ENCODE assay signal across 8 mouse cellular contexts in the genomic region with DNA sequence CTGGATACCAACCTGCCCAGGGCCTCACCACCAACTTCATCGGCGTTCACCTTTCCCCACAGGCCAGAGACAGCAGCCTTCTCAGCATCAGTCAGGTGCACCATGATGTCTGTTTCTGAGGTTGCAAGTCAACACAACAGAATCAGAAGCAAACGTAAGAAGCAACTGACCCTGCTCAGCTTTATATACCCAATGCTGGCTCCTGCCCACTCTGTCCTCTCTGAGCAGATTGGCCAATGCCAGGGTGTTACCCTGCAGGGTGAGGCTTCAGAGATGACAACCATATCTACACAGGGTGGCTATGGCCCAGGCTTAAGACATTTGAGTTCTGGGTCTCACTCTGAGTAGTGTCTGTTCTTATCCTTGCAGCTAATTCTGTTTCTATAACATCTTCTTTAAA. TPM values are rescaled to one million over a fixed set of nuclear protein-coding genes. Genes with fewer than 3 reads are reported as not detected.
DNase-seq lines count a peak whose midpoint lies in the region; ATAC-seq and TF ChIP-seq lines count a peak whose summit lies in the region.

A gene (minus strand): TSS at position 231 of the 400 bp plus-strand sequence.

- H3K4me3 ChIP-seq in embryonic facial prominence, embryonic 15.5 days (replicated peaks): no peak within 1 kb of the TSS
- H3K4me3 ChIP-seq in limb, embryonic 14.5 days (replicated peaks; ENCODE audit: low read length): no peak within 1 kb of the TSS
- peak within 1 kb of the TSS; percentile 1; the same call in 1 of the 2 replicates for H3K4me3 ChIP-seq in spleen, adult 2 months (ENCODE audit: extremely low read depth, insufficient read depth, insufficient read length)

- H3K27ac ChIP-seq in embryonic facial prominence, embryonic 15.5 days (replicated peaks): no peak within 1 kb of the TSS
- H3K27ac ChIP-seq in limb, embryonic 14.5 days (replicated peaks; ENCODE audit: low read depth, low read length): no peak within 1 kb of the TSS
- peak within 1 kb of the TSS; percentile 1 for H3K27ac ChIP-seq in spleen, adult 2 months (ENCODE audit: insufficient read depth, low read length)

- no peaks in the 10 kb centered on the region for H3K9me3 ChIP-seq in embryonic facial prominence, embryonic 15.5 days (replicated peaks)
- no peaks in the 10 kb centered on the region for H3K9me3 ChIP-seq in limb, embryonic 14.5 days (ENCODE audit: control insufficient read depth, low read length)

- ATAC-seq in embryonic facial prominence, embryonic 15.5 days (ENCODE audit: insufficient number of reproducible peaks, low FRiP score, low TSS enrichment, low read depth): no peak
- ATAC-seq in limb, embryonic 14.5 days (ENCODE audit: low FRiP score, low read depth): no peak

- H3K4me2 ChIP-seq in embryonic facial prominence, embryonic 15.5 days (replicated peaks): no peak within 1 kb of the TSS
- H3K4me2 ChIP-seq in limb, embryonic 14.5 days (replicated peaks; ENCODE audit: low read depth, low read length, severe bottlenecking): no peak within 1 kb of the TSS

- H3K27me3 ChIP-seq in embryonic facial prominence, embryonic 15.5 days: no peaks in the 10 kb centered on the region
- no peaks in the 10 kb centered on the region for H3K27me3 ChIP-seq in limb, embryonic 14.5 days (ENCODE audit: control insufficient read depth, insufficient read depth, low read length)
- no peaks in the 10 kb centered on the region for H3K27me3 ChIP-seq in spleen, adult 2 months (ENCODE audit: control insufficient read depth, insufficient read depth, low read length)

- no peak for TF ChIP-seq CTCF in spleen, adult 2 months (IDR thresholded peaks at IDR 0.05; ENCODE audit: extremely low read depth, insufficient read depth, insufficient read length, insufficient replicate concordance)

- intact Hi-C loops in heart, postnatal 10 days (cut with DNase I): no loop called here

- no peak within 1 kb of the TSS for H3K9ac ChIP-seq in embryonic facial prominence, embryonic 15.5 days
- H3K9ac ChIP-seq in limb, embryonic 14.5 days (ENCODE audit: low read depth, low read length, severe bottlenecking): no peak within 1 kb of the TSS

- 89% methylated on average over 3 of the region's 3 CpGs for WGBS in embryonic facial prominence, embryonic 15.5 days
- WGBS in limb, embryonic 14.5 days: 94% methylated on average over 3 of the region's 3 CpGs
- 72% methylated on average over 3 of the region's 3 CpGs for WGBS in spleen, adult 2 months

- no peak for TF ChIP-seq POLR2A in limb, embryonic 14.5 days (IDR thresholded peaks at IDR 0.05; ENCODE audit: borderline replicate concordance, extremely low read depth, insufficient read depth, insufficient read length)
- TF ChIP-seq POLR2A in spleen, adult 2 months (IDR thresholded peaks at IDR 0.05; ENCODE audit: low read depth, low read length): no peak

- no peaks in the 10 kb centered on the region for H3K4me1 ChIP-seq in embryonic facial prominence, embryonic 15.5 days
- no peaks in the 10 kb centered on the region for H3K4me1 ChIP-seq in limb, embryonic 14.5 days (ENCODE audit: control insufficient read depth, insufficient read depth, low read length)
- H3K4me1 ChIP-seq in spleen, adult 2 months (ENCODE audit: control insufficient read depth, insufficient read depth, insufficient read length): peaks cover 10% of the 10 kb centered on the region

- no peaks in the 10 kb centered on the region for H3K36me3 ChIP-seq in embryonic facial prominence, embryonic 15.5 days
- H3K36me3 ChIP-seq in limb, embryonic 14.5 days (ENCODE audit: control insufficient read depth, insufficient read depth, low read length): no peaks in the 10 kb centered on the region
- H3K36me3 ChIP-seq in spleen, adult 2 months (ENCODE audit: control insufficient read depth, insufficient read depth, low read length): no peaks in the 10 kb centered on the region

- no peak for DNase-seq in left cerebral cortex, adult 8-10 months (ENCODE audit: low spot score in 2 of 2)
- no peak for DNase-seq in left cerebral cortex, adult 9 months (ENCODE audit: low spot score in 2 of 2)
- no peak for DNase-seq in heart, postnatal 10 days
- DNase-seq in limb, embryonic 14.5 days (ENCODE audit: low spot score): no peak
- no peak for DNase-seq in spleen, adult 2 months (ENCODE audit: low read depth in 1 of 2, low spot score in 2 of 2)
- no peak for DNase-seq in cerebellum, postnatal 14 days
- no peak for DNase-seq in right cerebral cortex, postnatal 4 days

RNA-seq across cellular contexts. Expression of the gene that starts here (rescaled TPM):
- 10 to 100 TPM; 16.8 to 31.9 (median 25.7) TPM for total RNA-seq in left cerebral cortex, adult 8-10 months (2022)
- 2,578 and 3,288 TPM in 2 replicates for polyA plus RNA-seq in embryonic facial prominence, embryonic 15.5 days (2015; fragmentation: Nextera tagmentation; extraction: Ambion mirVana)
- total RNA-seq in heart, postnatal 10 days (2021): 1,000 to 10,000 TPM in 1 of 2 experiments, 100 to 1,000 TPM in 1; 560 to 1,219 TPM
- polyA plus RNA-seq in limb, embryonic 14.5 days (2012; rRNA removed): 2,382 and 2,478 TPM in 2 replicates
- polyA plus RNA-seq in limb, embryonic 14.5 days (2014; fragmentation: Nextera tagmentation; extraction: Ambion mirVana): 2,610 and 4,062 TPM in 2 replicates
- polyA plus RNA-seq in spleen, adult 2 months (2012; rRNA removed): 8,577 and 15,977 TPM in 2 replicates

Comparison
In these comparisons a context has a peak if more than half of its experiments do, and no peak if none do; other contexts are left out.
1. RNA of the gene that starts here (total RNA-seq): 560 to 1,219 TPM in heart, postnatal 10 days; 16.8 to 31.9 TPM in left cerebral cortex, adult 8-10 months; every median in the first group is over 10 times any median in the second.